Mouse (Mus musculus) limb, embryonic 10.5 days (tissue): ENCODE measurements around the gene Myo1c. TPM values are rescaled to one million over a fixed set of nuclear protein-coding genes. Genes with fewer than 3 reads are reported as not detected.
A peak's percentile ranks its signal among the peaks of the same experiment; 100 is the strongest.

Source experiments
- DNase-seq: peaks from one replicate; pipeline ENCODE4 v3.0.0-alpha.2; 2017; ENCODE audit warnings: low spot score
- H3K27ac ChIP-seq: fragments of 300-500 bp; sonication (generic); 2 replicates; pipeline ENCODE4 v1.5.1; 2016; ENCODE audit warnings: mild to moderate bottlenecking
- H3K27me3 ChIP-seq: fragments of 300-500 bp; sonication (generic); 2 replicates; pipeline ENCODE4 v1.6.1; 2016; ENCODE audit warnings: low read depth, mild to moderate bottlenecking; ENCODE audit not compliant: poor library complexity, severe bottlenecking
- H3K36me3 ChIP-seq: fragments of 300-500 bp; sonication (generic); 2 replicates; pipeline ENCODE4 v1.6.1; 2016; ENCODE audit warnings: mild to moderate bottlenecking, moderate library complexity
- H3K4me1 ChIP-seq: fragments of 300-500 bp; sonication (generic); 2 replicates; pipeline ENCODE4 v1.6.1; 2016
- H3K4me3 ChIP-seq: fragments of 300-500 bp; sonication (generic); 2 replicates; pipeline ENCODE4 v1.5.1; 2016; ENCODE audit warnings: mild to moderate bottlenecking, moderate library complexity
- H3K9me3 ChIP-seq: fragments of 300-500 bp; sonication (generic); replicated peaks from 2 replicates; pipeline ENCODE4 v1.6.1; 2016; ENCODE audit warnings: mild to moderate bottlenecking
- WGBS: fragments of 180-500 bp; shearing (Covaris S2); methylation state at CpG from one replicate; pipeline ENCODE4 v1.1.7; 2016; 5-methylcytosine and 5-hydroxymethylcytosine counted together
- polyA plus RNA-seq: library from polyadenylated mRNA; unstranded; fragments of >200 nt; fragmentation: Nextera tagmentation; extraction: Ambion mirVana; gene quantifications from 2 replicates; pipeline ENCODE4 v1.2.1, GENCODE M21; 2016

The Myo1c gene
- polyA plus RNA-seq, 1 experiment from 2014 or later, result 19.7 TPM

- Histone ChIP-seq H3K27ac (no peak overlapping the region), H3K27me3 (peaks cover 49% of the 10 kb centered on the region), H3K4me3 (peak overlapping the region; percentile 73), H3K36me3 (0 out of 2 replicates have a peak, but pooled peaks cover 3% of the 10 kb centered on the region), H3K4me1 (peaks cover 72% of the 10 kb centered on the region), H3K9me3 (no peaks in the 10 kb centered on the region)
- no peak for DNase-seq
- 19% methylated on average over 20 of the region's 20 CpGs for WGBS
These were observed 2.1 kb downstream of the Myo1c start for GRCm38 (mm10) chr11:75652222-75652941.

DNA sequence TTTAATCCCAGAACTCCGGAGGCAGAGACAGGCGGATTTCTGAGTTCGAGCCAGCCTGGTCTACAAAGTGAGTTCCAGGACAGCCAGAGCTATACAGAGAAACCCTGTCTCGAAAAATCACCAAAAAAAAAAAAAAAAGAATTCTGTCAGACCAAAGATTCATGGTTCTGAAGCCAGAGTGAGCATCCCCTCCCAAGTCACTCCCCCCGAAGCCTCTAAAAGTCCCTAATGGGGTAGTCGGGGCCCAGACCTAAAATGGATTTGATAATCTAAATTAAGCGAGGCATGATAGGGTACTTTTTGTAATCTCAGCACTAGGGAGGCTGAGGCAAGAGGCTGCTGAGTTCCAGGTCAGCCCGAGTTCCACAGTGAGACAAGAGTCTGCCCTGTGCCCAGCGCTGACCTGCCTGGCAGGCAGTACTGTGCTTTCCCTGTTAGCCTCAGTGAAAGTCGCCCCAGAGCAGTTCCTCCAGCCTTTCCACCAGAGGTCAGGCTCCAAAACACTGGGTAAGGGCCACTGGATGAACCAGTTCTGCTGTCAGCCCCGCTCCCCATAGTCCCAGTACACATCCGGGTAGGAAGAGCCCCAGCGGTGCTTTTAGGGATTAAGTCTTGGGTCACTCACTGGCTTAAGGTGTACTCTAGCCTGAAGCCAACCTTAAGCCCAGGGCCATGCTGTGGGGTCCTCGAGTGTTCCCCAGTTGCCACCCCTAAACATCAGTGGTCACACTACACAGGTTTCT, 2.8 kb downstream of the Myo1c start:
- peaks cover 5% of the 10 kb centered on the region; the same call in 1 of the 2 replicates for H3K36me3 ChIP-seq
- peak overlapping the region; percentile 26; the same call in 1 of the 2 replicates for H3K27ac ChIP-seq
- H3K4me1 ChIP-seq, result peaks cover 72% of the 10 kb centered on the region
- DNase-seq, result peak; percentile 47
- H3K4me3 ChIP-seq, result peak overlapping the region; percentile 69
- WGBS, result 23% methylated on average over 14 of the region's 14 CpGs
- H3K9me3 ChIP-seq, result no peaks in the 10 kb centered on the region
- H3K27me3 ChIP-seq, result peaks cover 52% of the 10 kb centered on the region

GRCm38 (mm10) chr11:75653781-75654470, 3.6 kb downstream of the Myo1c start:
- no peaks in the 10 kb centered on the region for H3K9me3 ChIP-seq
- peaks cover 52% of the 10 kb centered on the region for H3K27me3 ChIP-seq

DNA sequence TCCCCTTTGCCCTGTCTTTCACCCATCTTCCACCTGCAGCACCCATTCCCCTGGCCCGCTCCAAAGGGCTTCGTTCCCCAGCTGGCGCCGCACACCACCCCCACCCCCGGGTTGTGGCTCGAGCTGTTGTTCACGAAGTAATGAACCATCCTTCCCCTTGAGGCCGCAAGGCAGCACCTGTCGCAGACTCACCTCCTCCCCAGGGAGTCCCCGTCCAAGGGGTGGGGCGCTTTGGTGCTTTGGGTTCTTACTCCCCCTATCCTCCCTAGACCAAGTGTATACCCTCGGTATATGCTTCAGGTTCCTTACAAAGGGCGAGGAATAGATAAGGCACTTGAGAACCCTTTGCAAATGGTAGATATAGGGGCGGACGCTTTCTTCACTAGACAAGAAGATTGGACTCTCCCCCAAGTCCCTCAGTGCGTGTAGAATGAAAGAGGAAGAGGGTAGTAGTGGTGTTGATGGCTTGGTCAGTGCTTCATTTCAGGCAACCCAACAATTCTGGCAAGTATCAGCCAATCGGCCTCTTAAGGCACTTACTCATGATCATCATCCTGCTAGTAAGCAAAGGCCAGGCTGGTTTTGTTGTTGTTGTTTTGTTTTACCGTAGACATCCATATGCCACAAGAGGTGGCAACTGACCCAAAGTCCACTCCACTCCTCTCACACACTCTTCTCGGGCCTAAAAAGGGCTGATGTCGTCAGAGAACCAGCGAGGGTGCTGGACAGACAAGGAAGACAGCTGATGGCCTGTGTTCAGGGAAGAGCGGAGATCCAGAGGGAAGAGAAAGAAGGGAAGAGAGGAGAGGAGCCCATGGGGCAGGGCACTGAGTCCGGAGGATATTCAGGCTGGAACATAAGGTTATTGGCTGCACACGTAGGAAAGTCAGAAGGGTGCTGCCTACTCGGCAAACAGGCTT, 4.4 kb downstream of the Myo1c start:
- Histone ChIP-seq H3K4me3 (peak overlapping the region; percentile 69), H3K36me3 (peaks cover 11% of the 10 kb centered on the region), H3K9me3 (no peaks in the 10 kb centered on the region), H3K27ac (peak overlapping the region; percentile 80), H3K4me1 (peaks cover 68% of the 10 kb centered on the region), H3K27me3 (peaks cover 52% of the 10 kb centered on the region)
- 36% methylated on average over 25 of the region's 25 CpGs for WGBS
- no peak for DNase-seq

More at GRCm38 (mm10) chr11:75653781-75654470, 3.6 kb downstream of the Myo1c start:
- Histone ChIP-seq H3K27ac (peak overlapping the region; percentile 80), H3K4me1 (peaks cover 71% of the 10 kb centered on the region), H3K4me3 (peak overlapping the region; percentile 69), H3K36me3 (peaks cover 7% of the 10 kb centered on the region)
- WGBS, result 1% methylated on average over 45 of the region's 45 CpGs
- peak; percentile 87 for DNase-seq

- peak overlapping the region; percentile 84 for H3K27ac ChIP-seq
- H3K36me3 ChIP-seq, result peaks cover 21% of the 10 kb centered on the region
- DNase-seq, result peak; percentile 78
- no peaks in the 10 kb centered on the region for H3K9me3 ChIP-seq
- 2% methylated on average over 78 of the region's 78 CpGs for WGBS
- H3K4me1 ChIP-seq, result peaks cover 60% of the 10 kb centered on the region
- peak overlapping the region; percentile 67 for H3K4me3 ChIP-seq
- peaks cover 52% of the 10 kb centered on the region for H3K27me3 ChIP-seq
These were observed 5.6 kb downstream of the Myo1c start for GRCm38 (mm10) chr11:75655621-75656545.

DNA sequence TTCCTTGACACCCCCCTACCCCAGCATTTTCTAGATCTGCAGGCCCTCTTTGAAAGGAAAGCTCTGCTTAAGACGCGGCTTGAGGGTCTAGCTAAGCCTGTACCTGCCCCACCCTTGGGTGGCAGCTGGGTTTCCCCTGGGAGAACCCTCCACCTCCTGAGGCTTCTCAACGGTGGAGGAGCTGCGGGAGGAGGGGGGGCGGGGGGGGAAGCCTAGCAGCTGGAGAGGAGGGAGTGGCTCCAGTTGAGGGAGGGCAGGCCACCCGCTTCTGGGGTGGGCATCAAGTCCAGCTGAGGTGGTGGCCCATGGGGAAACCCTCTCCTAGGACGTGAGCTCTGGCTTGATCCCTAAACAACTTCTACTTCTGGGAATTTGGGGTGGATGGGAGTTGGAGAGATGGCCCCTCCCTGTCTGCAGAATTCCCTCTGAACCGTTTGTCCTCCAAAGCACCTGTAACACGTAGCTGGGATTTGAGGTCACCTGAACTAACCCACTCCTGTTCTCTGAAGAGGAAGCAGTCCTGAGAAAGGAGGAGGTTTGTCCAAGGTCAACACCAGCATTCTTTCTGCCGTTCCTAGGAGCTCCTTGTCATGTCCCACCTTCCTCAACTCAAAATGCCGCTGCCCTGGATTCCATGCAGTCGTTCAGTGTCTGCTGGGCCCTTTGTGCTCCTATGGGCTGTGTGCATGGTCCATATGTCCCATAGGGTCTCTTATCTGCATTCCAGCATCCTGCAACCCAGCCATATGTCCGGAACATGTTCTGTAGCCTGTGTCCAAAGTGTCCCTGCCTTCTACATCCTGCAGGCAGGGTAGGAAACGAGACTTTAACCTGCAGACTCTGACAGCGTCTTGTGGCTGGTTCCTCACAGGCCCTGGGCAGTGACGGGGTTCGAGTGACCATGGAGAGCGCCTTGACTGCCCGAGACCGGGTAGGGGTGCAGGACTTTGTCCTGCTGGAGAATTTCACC, 6.6 kb downstream of the Myo1c start:
- peak overlapping the region; percentile 84 for H3K27ac ChIP-seq
- H3K36me3 ChIP-seq, result peaks cover 32% of the 10 kb centered on the region
- no peak for DNase-seq
- H3K4me3 ChIP-seq, result peak overlapping the region; percentile 67
- H3K27me3 ChIP-seq, result peaks cover 50% of the 10 kb centered on the region
- WGBS, result 64% methylated on average over 19 of the region's 20 CpGs
- H3K4me1 ChIP-seq, result peaks cover 49% of the 10 kb centered on the region
- no peaks in the 10 kb centered on the region for H3K9me3 ChIP-seq

GRCm38 (mm10) chr11:75657841-75658240, 7.5 kb downstream of the Myo1c start:
- H3K36me3 ChIP-seq, result peaks cover 41% of the 10 kb centered on the region
- no peaks in the 10 kb centered on the region for H3K9me3 ChIP-seq
- peaks cover 40% of the 10 kb centered on the region for H3K27me3 ChIP-seq
- H3K27ac ChIP-seq, result no peak overlapping the region
- no peak overlapping the region for H3K4me3 ChIP-seq
- peaks cover 42% of the 10 kb centered on the region for H3K4me1 ChIP-seq
- no peak for DNase-seq

GRCm38 (mm10) chr11:75658311-75658710, 8.0 kb downstream of the Myo1c start:
- DNase-seq, result no peak
- Histone ChIP-seq H3K4me1 (peaks cover 38% of the 10 kb centered on the region), H3K4me3 (no peak overlapping the region), H3K27ac (no peak overlapping the region), H3K36me3 (peaks cover 43% of the 10 kb centered on the region), H3K9me3 (no peaks in the 10 kb centered on the region), H3K27me3 (peaks cover 36% of the 10 kb centered on the region)
- 95% methylated on average over 13 of the region's 13 CpGs for WGBS

- H3K27ac ChIP-seq, result no peak overlapping the region
- peaks cover 43% of the 10 kb centered on the region for H3K36me3 ChIP-seq
- no peaks in the 10 kb centered on the region for H3K9me3 ChIP-seq
- H3K4me1 ChIP-seq, result peaks cover 29% of the 10 kb centered on the region
- H3K4me3 ChIP-seq, result no peak overlapping the region
- 83% methylated on average over 14 of the region's 14 CpGs for WGBS
- no peak for DNase-seq
- peaks cover 27% of the 10 kb centered on the region for H3K27me3 ChIP-seq
These were observed 8.9 kb downstream of the Myo1c start for GRCm38 (mm10) chr11:75658996-75659750.

- Histone ChIP-seq H3K27me3 (peaks cover 17% of the 10 kb centered on the region), H3K27ac (no peak overlapping the region), H3K9me3 (no peaks in the 10 kb centered on the region), H3K36me3 (peaks cover 45% of the 10 kb centered on the region), H3K4me3 (no peak overlapping the region), H3K4me1 (peaks cover 20% of the 10 kb centered on the region)
- DNase-seq, result no peak
- 96% methylated on average over 12 of the region's 12 CpGs for WGBS
These were observed 9.8 kb downstream of the Myo1c start for GRCm38 (mm10) chr11:75660081-75660590.
